In the genomic region with DNA sequence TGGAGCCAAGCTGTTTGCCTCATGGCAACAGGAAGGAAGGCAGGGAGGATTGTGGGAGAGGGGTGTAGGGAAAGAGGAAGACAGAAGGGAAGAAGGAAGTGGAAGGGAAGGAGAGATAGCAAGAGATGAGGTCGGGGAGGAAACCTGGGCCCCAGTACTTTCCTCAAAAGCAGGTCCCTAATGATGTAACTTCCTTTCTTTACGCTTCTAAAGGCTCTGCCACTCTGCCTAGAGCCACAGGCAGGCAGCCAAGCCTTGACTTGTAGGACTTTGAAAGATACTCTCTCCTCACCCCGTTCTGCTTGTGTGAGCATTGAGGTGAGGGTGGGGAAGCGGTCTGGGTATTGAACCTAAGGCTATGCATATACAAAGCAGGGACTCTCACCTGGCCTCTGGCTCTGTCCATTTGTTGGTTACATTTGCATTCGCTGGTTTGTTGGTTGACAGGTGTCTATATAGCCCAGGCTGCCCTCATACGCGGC, we compare ENCODE assay signal across 19 mouse cellular contexts. TPM values are rescaled to one million over a fixed set of nuclear protein-coding genes. Genes with fewer than 3 reads are reported as not detected.
A peak's percentile ranks its signal among the peaks of the same experiment; 100 is the strongest.
DNase-seq lines count a peak whose midpoint lies in the region; ATAC-seq and TF ChIP-seq lines count a peak whose summit lies in the region.
"Had no signal": no experiment of that assay in that cellular context is flagged by ENCODE, and none has a peak within 500 bp of the region (broad histone marks: within the 10 kb centered on the region; RNA-seq: fewer than 3 reads in every experiment).

No protein-coding gene starts in this region.

- no peak for TF ChIP-seq POLR2A in cerebellum, adult 2 months (IDR thresholded peaks at IDR 0.05; ENCODE audit: borderline replicate concordance, insufficient read depth, low read length)

- no peak overlapping the region for H3K4me3 ChIP-seq in liver, embryonic 16.5 days (ENCODE audit: low read depth, low read length)
- H3K4me3 ChIP-seq in liver, embryonic 12.5 days: no peak overlapping the region
- H3K4me3 ChIP-seq in cerebellum, adult 2 months (replicated peaks; ENCODE audit: insufficient read depth, low read depth, low read length): no peak overlapping the region
- H3K4me3 ChIP-seq in midbrain, postnatal 0 days (ENCODE audit: low read depth, low read length): no peak overlapping the region
- H3K4me3 ChIP-seq: embryonic facial prominence, embryonic 13.5 days; left cerebral cortex, adult 2 months; limb, embryonic 12.5 days; midbrain, embryonic 15.5 days; neural tube, embryonic 12.5 days had no signal

- no peaks in the 10 kb centered on the region for H3K9me3 ChIP-seq in liver, embryonic 16.5 days (replicated peaks; ENCODE audit: control insufficient read depth, low read length)
- H3K9me3 ChIP-seq in liver, embryonic 12.5 days (replicated peaks): no peaks in the 10 kb centered on the region
- H3K9me3 ChIP-seq in midbrain, postnatal 0 days (ENCODE audit: low read length): no peaks in the 10 kb centered on the region
- H3K9me3 ChIP-seq: embryonic facial prominence, embryonic 13.5 days; limb, embryonic 12.5 days; midbrain, embryonic 15.5 days; neural tube, embryonic 12.5 days had no signal

- no peaks in the 10 kb centered on the region; the same call in 1 of the 2 replicates for H3K4me1 ChIP-seq in liver, embryonic 16.5 days (ENCODE audit: control insufficient read depth, low read depth, low read length)
- no peaks in the 10 kb centered on the region for H3K4me1 ChIP-seq in liver, embryonic 12.5 days
- H3K4me1 ChIP-seq in cerebellum, adult 2 months (ENCODE audit: control insufficient read depth, insufficient read depth, low read length): no peaks in the 10 kb centered on the region
- no peaks in the 10 kb centered on the region for H3K4me1 ChIP-seq in midbrain, postnatal 0 days (ENCODE audit: insufficient read depth, low read length)
- H3K4me1 ChIP-seq: embryonic facial prominence, embryonic 13.5 days; limb, embryonic 12.5 days; midbrain, embryonic 15.5 days; neural tube, embryonic 12.5 days had no signal

- H3K27ac ChIP-seq in liver, embryonic 16.5 days (ENCODE audit: low read length): peak overlapping the region; percentile 24; the same call in 1 of the 2 replicates
- H3K27ac ChIP-seq in liver, embryonic 12.5 days: no peak overlapping the region
- H3K27ac ChIP-seq in cerebellum, adult 2 months (ENCODE audit: insufficient read depth, low read length): no peak overlapping the region
- no peak overlapping the region for H3K27ac ChIP-seq in midbrain, postnatal 0 days (ENCODE audit: low read depth, low read length)
- H3K27ac ChIP-seq: embryonic facial prominence, embryonic 13.5 days; left cerebral cortex, adult 2 months; limb, embryonic 12.5 days; midbrain, embryonic 15.5 days; neural tube, embryonic 12.5 days had no signal

- no peak for ATAC-seq in liver, embryonic 16.5 days (ENCODE audit: low read depth)
- no peak for ATAC-seq in liver, embryonic 12.5 days
- peak; percentile 69 for ATAC-seq in common myeloid progenitor, adult 5-6 weeks (replicated peaks; ENCODE audit: low read depth, poor library complexity, severe bottlenecking)
- ATAC-seq in monocyte, adult 5-6 weeks (replicated peaks; ENCODE audit: insufficient number of reproducible peaks, low FRiP score, low TSS enrichment, poor library complexity, severe bottlenecking): peak; percentile 37
- ATAC-seq in midbrain, postnatal 0 days (ENCODE audit: low FRiP score): no peak
- ATAC-seq: midbrain, embryonic 15.5 days had no signal

- H3K27me3 ChIP-seq in liver, embryonic 16.5 days (ENCODE audit: control insufficient read depth, insufficient read depth, low read depth, low read length): no peaks in the 10 kb centered on the region
- no peaks in the 10 kb centered on the region for H3K27me3 ChIP-seq in liver, embryonic 12.5 days (replicated peaks)
- no peaks in the 10 kb centered on the region for H3K27me3 ChIP-seq in cerebellum, adult 2 months (ENCODE audit: control insufficient read depth, insufficient read depth, low read length)
- no peaks in the 10 kb centered on the region for H3K27me3 ChIP-seq in midbrain, postnatal 0 days (ENCODE audit: insufficient read depth, low read length)
- H3K27me3 ChIP-seq: embryonic facial prominence, embryonic 13.5 days; limb, embryonic 12.5 days; midbrain, embryonic 15.5 days; neural tube, embryonic 12.5 days had no signal

- no peak for TF ChIP-seq CTCF in cerebellum, adult 2 months (IDR thresholded peaks at IDR 0.05; ENCODE audit: borderline replicate concordance, insufficient read depth, low read depth, low read length)
- TF ChIP-seq CTCF in midbrain, postnatal 0 days (IDR thresholded peaks at IDR 0.05): no peak

- 45% methylated on average over 7 of the region's 7 CpGs for WGBS in liver, embryonic 16.5 days (ENCODE audit: insufficient replicate concordance)
- 45% methylated on average over 7 of the region's 7 CpGs for WGBS in liver, embryonic 12.5 days (ENCODE audit: insufficient replicate concordance)
- 83% methylated on average over 7 of the region's 7 CpGs for WGBS in cerebellum, adult 2 months
- 87% methylated on average over 7 of the region's 7 CpGs for WGBS in midbrain, postnatal 0 days

- peak; percentile 45 for DNase-seq in CD4-positive helper T cell, adult 2 months (ENCODE audit: low read depth, low spot score)
- DNase-seq in urinary bladder, postnatal 25 days (ENCODE audit: low spot score): no peak
- no peak for DNase-seq in cerebellum, adult 2 months
- no peak for DNase-seq in midbrain, postnatal 0 days (ENCODE audit: low spot score)
- DNase-seq: adrenal gland, postnatal 25 days; cerebellum, postnatal 36 days; gastrocnemius, postnatal 14 days; heart, postnatal 36 days; lung, adult 18-20 months; lung, postnatal 36 days had no signal

- no peaks in the 10 kb centered on the region for H3K36me3 ChIP-seq in liver, embryonic 16.5 days (ENCODE audit: control insufficient read depth, insufficient read depth)
- H3K36me3 ChIP-seq in liver, embryonic 12.5 days: no peaks in the 10 kb centered on the region
- H3K36me3 ChIP-seq in midbrain, postnatal 0 days (ENCODE audit: insufficient read depth, low read length): no peaks in the 10 kb centered on the region
- H3K36me3 ChIP-seq: embryonic facial prominence, embryonic 13.5 days; limb, embryonic 12.5 days; midbrain, embryonic 15.5 days; neural tube, embryonic 12.5 days had no signal

- no peak overlapping the region for H3K9ac ChIP-seq in liver, embryonic 16.5 days (ENCODE audit: low read depth, low read length)
- H3K9ac ChIP-seq in liver, embryonic 12.5 days: no peak overlapping the region
- no peak overlapping the region for H3K9ac ChIP-seq in midbrain, postnatal 0 days (replicated peaks; ENCODE audit: low read length, poor library complexity, severe bottlenecking)
- H3K9ac ChIP-seq: embryonic facial prominence, embryonic 13.5 days; limb, embryonic 12.5 days; midbrain, embryonic 15.5 days; neural tube, embryonic 12.5 days had no signal

- H3K4me2 ChIP-seq in liver, embryonic 16.5 days (ENCODE audit: low read depth, low read length): no peak overlapping the region
- H3K4me2 ChIP-seq in liver, embryonic 12.5 days: no peak overlapping the region
- H3K4me2 ChIP-seq in midbrain, postnatal 0 days (ENCODE audit: low read depth, low read length, poor library complexity, severe bottlenecking): no peak overlapping the region
- H3K4me2 ChIP-seq: embryonic facial prominence, embryonic 13.5 days; limb, embryonic 12.5 days; midbrain, embryonic 15.5 days; neural tube, embryonic 12.5 days had no signal

RNA-seq across cellular contexts. Expression of gene Pstpip1, which starts 10.3 kb away (rescaled TPM):
- 5.5 and 6.2 TPM in 2 replicates for polyA plus RNA-seq in liver, embryonic 16.5 days (2015; fragmentation: Nextera tagmentation; extraction: Ambion mirVana)
- 3.2 and 3.7 TPM in 2 replicates for polyA plus RNA-seq in liver, embryonic 12.5 days (2016; fragmentation: Nextera tagmentation; extraction: Ambion mirVana)
- 37.1 and 64.6 TPM in 2 replicates for total RNA-seq in common myeloid progenitor, adult 5-6 weeks (2017)
- 114 to 190 TPM (median 131 TPM) in 3 replicates for total RNA-seq in monocyte, adult 5-6 weeks (2017)
- 3.3 and 5.0 TPM in 2 replicates for polyA plus RNA-seq in cerebellum, adult 2 months (2012; rRNA removed)
- 0.44 and 1.7 TPM in 2 replicates for total RNA-seq in midbrain, postnatal 0 days (2014; rRNA removed)
- polyA plus RNA-seq in midbrain, postnatal 0 days (2015; fragmentation: Nextera tagmentation; extraction: Ambion mirVana): 0.70 and 0.75 TPM in 2 replicates

RNA-seq across cellular contexts. Expression of gene Rcn2, which starts 58.4 kb away (rescaled TPM):
- polyA plus RNA-seq in liver, embryonic 16.5 days (2015; fragmentation: Nextera tagmentation; extraction: Ambion mirVana): 21.7 and 22.9 TPM in 2 replicates
- 48.9 and 50.5 TPM in 2 replicates for polyA plus RNA-seq in liver, embryonic 12.5 days (2016; fragmentation: Nextera tagmentation; extraction: Ambion mirVana)
- total RNA-seq in common myeloid progenitor, adult 5-6 weeks (2017): 61.2 and 66.6 TPM in 2 replicates
- 19.6 to 27.3 TPM (median 26.5 TPM) in 3 replicates for total RNA-seq in monocyte, adult 5-6 weeks (2017)
- polyA plus RNA-seq in cerebellum, adult 2 months (2012; rRNA removed): 134 and 151 TPM in 2 replicates
- total RNA-seq in midbrain, postnatal 0 days (2014; rRNA removed): 110 and 153 TPM in 2 replicates
- 295 and 300 TPM in 2 replicates for polyA plus RNA-seq in midbrain, postnatal 0 days (2015; fragmentation: Nextera tagmentation; extraction: Ambion mirVana)

Comparison
In these comparisons a context has a peak if more than half of its experiments do, and no peak if none do; other contexts are left out.
1. ATAC-seq: peak in common myeloid progenitor, adult 5-6 weeks (single experiment) and monocyte, adult 5-6 weeks (single experiment); none in liver, embryonic 16.5 days (single experiment), liver, embryonic 12.5 days (single experiment) and midbrain, postnatal 0 days (single experiment).